Mouse (Mus musculus): ENCODE data around the gene Dusp15. TPM values are rescaled to one million over a fixed set of nuclear protein-coding genes. Genes with fewer than 3 reads are reported as not detected.
A peak's percentile ranks its signal among the peaks of the same experiment; 100 is the strongest.

Gene Dusp15
- 0.36 TPM for polyA plus RNA-seq (2021)

- ATAC-seq, result peak; percentile 41
- DNase-seq (ENCODE audit: low read depth, low spot score), result no peak
- POLR2A ChIA-PET, result no interaction called here
- CTCF ChIA-PET, result no interaction called here
- in situ Hi-C loops (cut with MboI; ENCODE audit: low pct_unique_long_range_greater_than_20kb), result no loop called here
- peaks cover 39% of the 10 kb centered on the region for H3K27me3 ChIP-seq
- no peak for TF ChIP-seq CTCF (IDR thresholded peaks at IDR 0.05)
Observed at GRCm38 (mm10) chr2:152951065-152951849, at the start of gene Dusp15. Gene Dusp15 (minus strand): TSS chr2:152951698.

DNA sequence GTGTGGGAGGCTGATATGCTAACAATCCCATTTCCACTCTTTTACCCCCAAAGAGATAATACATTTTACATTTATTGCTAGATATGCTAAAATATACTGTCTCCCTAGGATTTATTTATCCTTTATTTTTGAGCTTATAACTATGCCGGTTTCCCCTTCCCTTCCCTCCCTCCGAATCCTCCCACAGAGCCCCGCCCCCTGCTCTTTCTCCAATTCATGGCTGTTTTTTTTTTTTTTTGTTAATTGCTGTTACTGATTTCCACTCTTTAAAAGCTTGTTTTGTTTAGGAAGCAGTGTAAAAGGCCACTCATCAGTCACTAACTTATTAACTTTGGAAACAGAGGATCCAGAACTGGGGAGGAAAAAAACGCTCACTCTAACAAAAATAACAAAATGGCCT, 45.5 kb upstream of the Dusp15 start:
- POLR2A ChIA-PET, result interaction anchor here (0.5 to 0.8 kb wide), 2 partner anchors 10 to 60 kb away, joined by 3 to 5 read pairs; no protein-coding TSS in a partner anchor
- CTCF ChIA-PET, result interaction anchor here (0.9 kb wide), 1 partner anchor 9 kb away, joined by 3 read pairs; no protein-coding TSS in a partner anchor
- no peak for ATAC-seq
- no peaks in the 10 kb centered on the region for H3K27me3 ChIP-seq
- no peak for TF ChIP-seq CTCF (IDR thresholded peaks at IDR 0.05)
- in situ Hi-C loops (cut with MboI; ENCODE audit: low pct_unique_long_range_greater_than_20kb), result no loop called here
- no peak for DNase-seq (ENCODE audit: low read depth, low spot score)

DNA sequence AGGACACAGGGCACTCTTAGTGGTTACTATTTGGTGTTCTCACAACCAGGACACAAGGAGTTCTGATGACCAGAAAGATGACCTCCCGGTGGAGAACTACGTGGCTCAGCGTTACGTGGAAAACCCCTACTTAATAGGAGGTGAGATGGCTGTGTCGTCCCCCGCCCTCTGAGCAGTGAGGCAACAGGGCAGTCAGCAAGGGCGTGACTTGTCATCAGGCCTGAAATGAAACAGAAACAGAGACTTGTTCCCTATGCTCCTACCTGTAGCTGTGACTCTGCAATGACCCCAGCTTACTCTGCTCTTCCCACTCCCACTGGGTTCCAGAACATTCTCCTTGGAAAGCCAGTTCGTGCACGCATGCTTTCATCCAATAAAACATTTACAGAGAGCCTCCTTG, 40.0 kb upstream of the Dusp15 start:
- ChIA-PET POLR2A (no interaction called here), CTCF (interaction anchor here (1.3 kb wide), 1 partner anchor 11 kb away, joined by 4 read pairs; no protein-coding TSS in a partner anchor)
- no peak for TF ChIP-seq CTCF (IDR thresholded peaks at IDR 0.05)
- no peak for ATAC-seq
- in situ Hi-C loops (cut with MboI; ENCODE audit: low pct_unique_long_range_greater_than_20kb), result no loop called here
- H3K27me3 ChIP-seq, result no peaks in the 10 kb centered on the region
- DNase-seq (ENCODE audit: low read depth, low spot score), result no peak

DNA sequence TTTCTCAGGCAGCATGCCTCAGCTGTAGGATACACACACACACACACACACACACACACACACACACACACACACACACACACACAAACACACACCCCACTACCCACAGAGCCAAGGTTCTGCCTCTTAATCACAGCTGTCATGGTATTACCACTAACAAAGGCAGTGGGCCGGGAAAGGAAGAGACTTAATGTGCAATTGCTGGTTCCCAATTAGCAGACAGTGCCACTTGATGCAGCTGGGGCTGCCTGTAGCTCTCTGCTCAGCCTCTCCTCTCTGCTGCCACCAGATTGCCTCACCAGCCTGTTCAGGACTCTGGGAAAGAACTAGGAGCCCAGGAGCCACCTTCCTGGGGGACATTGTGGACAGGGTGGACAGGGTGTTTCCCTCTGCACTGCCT, 34.1 kb upstream of the Dusp15 start:
- ChIA-PET CTCF (interaction anchor here (1.0 to 1.3 kb wide), 3 partner anchors 9 to 19 kb away, joined by 3 read pairs; no protein-coding TSS in a partner anchor), POLR2A (no interaction called here)
- ATAC-seq (no peak), DNase-seq (ENCODE audit: low read depth, low spot score) (no peak)
- in situ Hi-C loops (cut with MboI; ENCODE audit: low pct_unique_long_range_greater_than_20kb), result no loop called here
- TF ChIP-seq CTCF (IDR thresholded peaks at IDR 0.05), result no peak
- no peaks in the 10 kb centered on the region for H3K27me3 ChIP-seq

DNA sequence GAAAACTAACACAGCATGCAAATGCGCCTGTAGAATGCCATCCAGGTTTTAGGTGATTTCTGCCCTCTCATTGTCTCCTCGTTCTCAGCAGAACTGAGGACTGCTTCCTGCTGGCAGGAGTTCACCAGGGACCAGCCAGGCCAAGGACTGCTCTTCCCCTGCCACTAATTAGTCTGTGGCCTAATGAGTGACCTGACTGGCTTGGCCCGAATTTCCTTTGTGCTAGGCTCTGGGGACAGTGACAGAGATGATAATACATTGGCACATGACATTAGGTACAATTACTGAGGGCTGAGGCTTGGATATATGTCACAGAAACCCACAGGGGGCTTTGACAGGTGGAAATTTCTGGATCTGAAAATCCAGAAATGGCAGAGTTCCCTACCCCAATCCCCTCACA, 25.5 kb upstream of the Dusp15 start:
- no peak for TF ChIP-seq CTCF (IDR thresholded peaks at IDR 0.05)
- in situ Hi-C loops (cut with MboI; ENCODE audit: low pct_unique_long_range_greater_than_20kb), result no loop called here
- CTCF ChIA-PET, result no interaction called here
- no peak for ATAC-seq
- POLR2A ChIA-PET, result no interaction called here
- no peak for DNase-seq (ENCODE audit: low read depth, low spot score)
- no peaks in the 10 kb centered on the region for H3K27me3 ChIP-seq

- POLR2A ChIA-PET, result no interaction called here
Observed at GRCm38 (mm10) chr2:152965555-152965954, 14.1 kb upstream of the Dusp15 start.

DNA sequence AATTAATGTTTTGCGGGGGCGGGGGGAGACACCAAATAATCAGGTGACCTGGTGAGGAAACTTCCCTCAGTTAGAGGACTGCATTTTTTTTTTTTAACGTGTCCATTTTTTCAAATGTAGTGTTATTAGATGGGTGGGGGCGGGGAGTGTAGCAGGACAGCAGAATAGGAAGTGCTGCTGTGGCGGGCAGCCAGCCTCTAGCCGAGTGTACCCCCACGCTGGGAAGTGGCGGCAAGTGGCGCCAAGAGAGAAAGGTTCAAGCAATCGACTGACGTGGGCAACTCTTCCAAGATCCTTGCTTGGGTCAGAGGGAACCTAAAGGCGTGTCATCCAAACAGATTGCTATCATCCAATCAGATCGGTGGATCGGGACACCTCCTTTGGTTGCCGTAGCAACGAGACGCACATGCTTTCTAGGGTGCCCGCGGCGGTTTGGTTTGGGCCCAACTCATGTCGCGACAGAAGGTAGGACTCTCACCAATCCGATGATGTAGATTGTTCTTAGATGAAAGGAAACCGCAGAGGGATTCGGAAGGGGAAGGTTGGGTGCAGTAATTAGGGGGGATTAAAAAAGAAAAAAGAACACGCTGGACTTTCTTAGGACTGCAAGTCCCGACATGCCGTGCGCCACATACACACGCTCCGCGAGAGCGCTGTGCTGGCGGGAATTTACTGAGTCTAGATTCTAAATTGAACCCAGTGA, 10.7 kb upstream of the Dusp15 start, which contains the start of gene Ttll9:
Gene Ttll9, plus strand, starts transcription at position 395 of the 703 bp plus-strand sequence.
- ChIA-PET POLR2A (no interaction called here), CTCF (no interaction called here)
- ATAC-seq (peak; percentile 65), DNase-seq (ENCODE audit: low read depth, low spot score) (no peak)
- no peak for TF ChIP-seq CTCF (IDR thresholded peaks at IDR 0.05)
- peaks cover 12% of the 10 kb centered on the region for H3K27me3 ChIP-seq
- in situ Hi-C loops (cut with MboI; ENCODE audit: low pct_unique_long_range_greater_than_20kb), result no loop called here

More at GRCm38 (mm10) chr2:152965555-152965954, 14.1 kb upstream of the Dusp15 start:
- CTCF ChIA-PET, result no interaction called here
- in situ Hi-C loops (cut with MboI; ENCODE audit: low pct_unique_long_range_greater_than_20kb), result no loop called here
- H3K27me3 ChIP-seq, result no peaks in the 10 kb centered on the region
- peak; percentile 59 for DNase-seq (ENCODE audit: low read depth, low spot score)
- TF ChIP-seq CTCF (IDR thresholded peaks at IDR 0.05), result no peak
- ATAC-seq, result no peak

DNA sequence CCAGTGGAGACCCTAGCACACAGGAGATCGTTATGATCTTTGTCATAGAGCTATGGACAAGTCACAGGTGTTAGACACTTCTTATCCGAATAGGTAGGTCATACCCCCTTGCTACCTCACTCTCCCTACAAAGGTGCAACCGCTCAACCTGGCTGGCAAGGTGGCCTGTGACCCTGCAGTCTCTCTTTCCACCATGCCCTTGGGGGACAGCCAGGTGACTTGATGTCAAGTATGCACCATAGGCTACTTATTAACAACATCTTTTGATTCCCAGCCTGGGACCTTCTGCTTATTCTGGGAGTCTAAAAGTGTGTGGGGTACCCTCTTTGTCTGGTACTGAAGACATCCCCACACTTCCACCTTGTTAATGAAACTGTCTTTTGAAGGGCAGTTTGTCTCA, 6.6 kb upstream of the Dusp15 start:
- ChIA-PET CTCF (no interaction called here), POLR2A (interaction anchor here (0.6 kb wide), 1 partner anchor 645 kb away, joined by 3 read pairs; no protein-coding TSS in a partner anchor)
- peaks cover 27% of the 10 kb centered on the region for H3K27me3 ChIP-seq
- TF ChIP-seq CTCF (IDR thresholded peaks at IDR 0.05), result no peak
- DNase-seq (ENCODE audit: low read depth, low spot score) (no peak), ATAC-seq (no peak)
- in situ Hi-C loops (cut with MboI; ENCODE audit: low pct_unique_long_range_greater_than_20kb), result no loop called here

DNA sequence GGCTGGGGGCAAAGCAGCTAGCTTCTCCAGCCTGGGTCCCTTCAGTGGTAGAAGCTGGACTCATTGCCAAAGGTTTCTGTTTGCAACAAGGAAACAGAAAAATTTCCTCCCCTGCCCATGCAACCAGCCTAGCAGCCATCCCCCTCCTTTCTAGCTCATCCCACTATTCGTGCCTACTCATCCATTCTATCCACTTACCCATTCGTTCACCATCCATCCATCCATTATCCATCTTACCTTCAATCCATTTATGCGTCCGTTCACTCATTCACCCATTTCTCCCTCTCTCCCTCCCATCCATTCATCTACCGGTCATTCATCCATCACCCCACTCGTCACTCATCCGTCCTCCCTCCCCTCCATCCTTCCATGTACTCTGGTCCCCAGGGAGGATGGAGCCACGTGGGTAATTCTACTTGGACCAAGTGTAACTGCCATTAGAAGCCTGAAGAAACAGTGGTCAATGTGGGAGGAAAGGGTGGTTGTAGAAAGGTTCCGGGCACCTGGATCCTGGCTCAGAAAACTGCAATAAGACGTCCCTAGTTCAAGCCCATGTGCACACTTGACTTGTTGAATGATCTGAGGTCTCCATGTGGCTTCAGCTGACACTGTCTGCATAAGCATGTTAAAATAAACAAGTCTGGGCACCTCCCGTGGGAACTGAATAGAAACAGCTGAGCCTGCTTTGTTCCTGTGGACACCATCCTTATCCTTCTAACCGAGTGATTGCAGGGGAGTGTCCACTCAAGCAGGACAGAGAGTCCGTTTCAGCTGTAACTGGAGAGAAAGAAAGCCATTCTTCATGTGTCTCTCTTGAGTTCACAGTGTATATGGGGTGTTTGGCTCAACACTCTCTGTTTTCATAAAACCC, 587 bp upstream of the Dusp15 start:
- no peak for DNase-seq (ENCODE audit: low read depth, low spot score)
- H3K27me3 ChIP-seq, result peaks cover 39% of the 10 kb centered on the region
- no peak for ATAC-seq
- CTCF ChIA-PET, result no interaction called here
- in situ Hi-C loops (cut with MboI; ENCODE audit: low pct_unique_long_range_greater_than_20kb), result no loop called here
- POLR2A ChIA-PET, result no interaction called here
- no peak for TF ChIP-seq CTCF (IDR thresholded peaks at IDR 0.05)

DNA sequence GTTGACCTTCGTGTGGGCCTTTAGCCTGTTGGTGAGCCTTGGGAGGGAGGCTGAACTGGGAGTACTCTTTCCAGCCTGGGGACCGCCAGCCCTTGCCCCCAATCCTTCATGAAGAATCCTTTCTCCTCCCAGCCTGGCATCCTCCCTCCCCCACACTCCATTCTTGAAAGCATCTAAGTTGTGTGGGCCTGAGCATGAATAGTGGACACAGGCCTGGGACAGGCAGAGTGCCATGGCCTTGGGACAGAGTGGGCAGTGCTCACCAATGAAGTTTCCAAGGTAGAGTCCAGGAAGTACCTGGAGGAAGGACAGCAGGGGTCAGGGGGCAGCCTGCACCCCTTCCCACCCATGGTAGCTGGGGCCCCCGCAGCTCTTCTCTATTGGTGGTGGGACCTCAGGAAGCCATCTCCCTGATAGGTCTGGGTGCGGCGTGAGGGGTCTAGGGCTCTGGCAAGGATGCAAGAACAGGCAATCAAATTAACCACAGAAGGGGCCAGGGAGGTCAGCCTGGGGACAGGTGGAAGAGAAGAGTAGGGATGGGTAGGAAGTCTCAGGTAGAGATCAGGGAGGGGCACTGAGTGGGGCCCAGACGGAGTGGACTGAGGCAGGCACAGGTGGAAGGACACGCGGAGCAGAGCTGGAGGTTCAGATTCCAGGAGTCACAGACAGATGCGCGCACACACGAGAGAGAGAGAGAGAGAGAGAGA, 987 bp downstream of the Dusp15 start:
- no peak for TF ChIP-seq CTCF (IDR thresholded peaks at IDR 0.05)
- DNase-seq (ENCODE audit: low read depth, low spot score) (no peak), ATAC-seq (no peak)
- POLR2A ChIA-PET, result no interaction called here
- peaks cover 40% of the 10 kb centered on the region for H3K27me3 ChIP-seq
- CTCF ChIA-PET, result no interaction called here
- in situ Hi-C loops (cut with MboI; ENCODE audit: low pct_unique_long_range_greater_than_20kb), result no loop called here

Data from Patski (cell line).